Mouse (Mus musculus): ENCODE measurements around the gene Rnf20. TPM values are rescaled to one million over a fixed set of nuclear protein-coding genes. Genes with fewer than 3 reads are reported as not detected.

The Rnf20 gene
- total RNA-seq (2023): 100 to 1,000 TPM; 154 to 155 TPM

GRCm38 (mm10) chr4:49631319-49632138, at the start of gene Rnf20:
TSS of gene Rnf20 (plus strand) at chr4:49632006.

GRCm38 (mm10) chr4:49597183-49598100, 34.4 kb upstream of the Rnf20 start, which contains the start of gene Tmem246:
TSS of gene Tmem246 (minus strand) at chr4:49597876.

GRCm38 (mm10) chr4:49681812-49682211, 50.0 kb downstream of the Rnf20 start, which contains the start of gene Ppp3r2:
TSS of gene Ppp3r2 (minus strand) at chr4:49682024.

Other genes with a start within 250 kb of the Rnf20 start
- gene Acnat2, start 223.9 kb upstream of the Rnf20 start, total RNA-seq (2023): not detected
- gene Acnat1, start 158.1 kb upstream of the Rnf20 start, total RNA-seq (2023): not detected
- not detected for gene Baat, start 125.4 kb upstream of the Rnf20 start, total RNA-seq (2023)
- 10 to 100 TPM; 12.3 to 14.1 TPM for gene Mrpl50, start 110.9 kb upstream of the Rnf20 start, total RNA-seq (2023)
- 1 to 10 TPM; 6.9 to 7.1 TPM for gene Zfp189, start 110.8 kb upstream of the Rnf20 start, total RNA-seq (2023)
- gene Aldob, start 82.5 kb upstream of the Rnf20 start, total RNA-seq (2023): not detected
- gene Tmem246, start 34.1 kb upstream of the Rnf20 start, total RNA-seq (2023): not detected
- not detected for gene Ppp3r2, start 50.0 kb downstream of the Rnf20 start, total RNA-seq (2023)
- not detected for gene Grin3a, start 213.7 kb downstream of the Rnf20 start, total RNA-seq (2023)